Mouse (Mus musculus) testis, adult 2 months (tissue): ENCODE measurements around the gene Actrt2.

Experiments
- CTCF ChIP-seq: fragments of 200-500 bp; IDR thresholded peaks from 2 replicates; pipeline ENCODE4 v1.5.1; 2012; ENCODE audit warnings: low read depth, mild to moderate bottlenecking, inconsistent platforms, low read length, moderate library complexity; ENCODE audit not compliant: control insufficient read depth, insufficient read depth, insufficient replicate concordance
- POLR2A ChIP-seq: fragments of 200-500 bp; IDR thresholded peaks from 2 replicates; pipeline ENCODE4 v1.6.1; 2012; ENCODE audit warnings: low read depth, mild to moderate bottlenecking, inconsistent platforms, low read length, moderate library complexity; ENCODE audit not compliant: control insufficient read depth

GRCm38 (mm10) chr4:154698631-154699030, 31.0 kb upstream of the Actrt2 start:
- TF ChIP-seq CTCF, result no peak
- no peak for TF ChIP-seq POLR2A
